Mouse (Mus musculus): ENCODE measurements around the gene Slc35g2. TPM values are rescaled to one million over a fixed set of nuclear protein-coding genes. Genes with fewer than 3 reads are reported as not detected.

Slc35g2 gene
- total and polyA plus RNA-seq, 2 experiments from 2014 or later, result 12.0 to 16.1 TPM

DNA sequence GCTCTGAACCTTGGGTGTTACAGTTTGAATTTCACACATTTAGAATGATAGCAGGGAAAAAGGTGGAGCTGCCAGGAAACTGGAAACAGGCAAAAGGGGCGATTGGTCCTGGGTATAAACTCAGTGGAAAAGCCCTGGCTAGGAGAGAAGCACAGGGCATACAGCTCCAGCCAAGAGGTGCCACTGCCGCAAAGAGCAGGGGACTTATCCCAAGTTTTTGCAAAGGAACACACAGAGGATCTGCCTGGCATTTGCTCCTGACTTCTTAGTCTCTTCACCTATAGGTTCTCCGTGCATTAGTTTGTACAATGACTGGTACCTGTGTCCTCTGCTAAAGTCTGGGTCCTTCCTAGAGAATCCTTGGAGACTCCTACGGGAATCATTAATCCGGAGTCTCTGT lies 32.3 kb upstream of the Slc35g2 start:
- no peak overlapping the region for H3K9ac ChIP-seq (replicated peaks; ENCODE audit: low read depth, low read length)
- no peak overlapping the region for H3K4me3 ChIP-seq (ENCODE audit: low read depth, low read length)
- DNase-seq (ENCODE audit: low spot score), result no peak
- no peak overlapping the region for H3K4me2 ChIP-seq (ENCODE audit: low read depth, low read length)
- no peak for TF ChIP-seq EP300 (IDR thresholded peaks at IDR 0.05; ENCODE audit: low read depth)
- no peak for TF ChIP-seq CTCF (IDR thresholded peaks at IDR 0.05; ENCODE audit: low read depth)
- no peak for ATAC-seq (ENCODE audit: insufficient read depth, low read depth)
- peaks cover 9% of the 10 kb centered on the region; the same call in 1 of the 2 replicates for H3K4me1 ChIP-seq (ENCODE audit: control insufficient read depth, insufficient read depth)
- H3K9me3 ChIP-seq (replicated peaks; ENCODE audit: control insufficient read depth, low read length), result no peaks in the 10 kb centered on the region
- 65% methylated on average over 5 of the region's 5 CpGs for WGBS
- no peak overlapping the region for H3K27ac ChIP-seq (ENCODE audit: low read depth)
- no peaks in the 10 kb centered on the region for H3K27me3 ChIP-seq (ENCODE audit: control insufficient read depth, insufficient read depth, low read length)
- H3K36me3 ChIP-seq (replicated peaks; ENCODE audit: control insufficient read depth, insufficient read depth, low read length), result no peaks in the 10 kb centered on the region

GRCm38 (mm10) chr9:100602130-100602529 lies 31.2 kb upstream of the Slc35g2 start:
- Histone ChIP-seq H3K27ac (ENCODE audit: low read depth) (no peak overlapping the region), H3K4me3 (ENCODE audit: low read depth, low read length) (no peak overlapping the region), H3K36me3 (replicated peaks; ENCODE audit: control insufficient read depth, insufficient read depth, low read length) (no peaks in the 10 kb centered on the region), H3K9ac (replicated peaks; ENCODE audit: low read depth, low read length) (no peak overlapping the region), H3K4me2 (ENCODE audit: low read depth, low read length) (no peak overlapping the region), H3K9me3 (replicated peaks; ENCODE audit: control insufficient read depth, low read length) (no peaks in the 10 kb centered on the region), H3K27me3 (ENCODE audit: control insufficient read depth, insufficient read depth, low read length) (no peaks in the 10 kb centered on the region), H3K4me1 (ENCODE audit: control insufficient read depth, insufficient read depth) (peaks cover 9% of the 10 kb centered on the region; the same call in 1 of the 2 replicates)
- whole genome bisulfite sequencing, result 84% methylated on average over 1 of the region's 1 CpGs
- no peak for DNase-seq (ENCODE audit: low spot score)
- TF ChIP-seq EP300 (IDR thresholded peaks at IDR 0.05; ENCODE audit: low read depth), result no peak
- no peak for TF ChIP-seq CTCF (IDR thresholded peaks at IDR 0.05; ENCODE audit: low read depth)
- ATAC-seq (ENCODE audit: insufficient read depth, low read depth), result no peak

- no peaks in the 10 kb centered on the region for H3K27me3 ChIP-seq (ENCODE audit: control insufficient read depth, insufficient read depth, low read length)
- 74% methylated on average over 3 of the region's 3 CpGs for WGBS
- H3K36me3 ChIP-seq (replicated peaks; ENCODE audit: control insufficient read depth, insufficient read depth, low read length), result no peaks in the 10 kb centered on the region
- no peak overlapping the region for H3K27ac ChIP-seq (ENCODE audit: low read depth)
- TF ChIP-seq CTCF (IDR thresholded peaks at IDR 0.05; ENCODE audit: low read depth) (no peak), EP300 (IDR thresholded peaks at IDR 0.05; ENCODE audit: low read depth) (no peak)
- H3K4me3 ChIP-seq (ENCODE audit: low read depth, low read length), result no peak overlapping the region
- peaks cover 9% of the 10 kb centered on the region; the same call in 1 of the 2 replicates for H3K4me1 ChIP-seq (ENCODE audit: control insufficient read depth, insufficient read depth)
- no peak overlapping the region for H3K9ac ChIP-seq (replicated peaks; ENCODE audit: low read depth, low read length)
- no peaks in the 10 kb centered on the region for H3K9me3 ChIP-seq (replicated peaks; ENCODE audit: control insufficient read depth, low read length)
- ATAC-seq (ENCODE audit: insufficient read depth, low read depth) (no peak), DNase-seq (ENCODE audit: low spot score) (no peak)
- no peak overlapping the region for H3K4me2 ChIP-seq (ENCODE audit: low read depth, low read length)
Observed at GRCm38 (mm10) chr9:100599761-100600328, 29.0 kb upstream of the Slc35g2 start.

GRCm38 (mm10) chr9:100597546-100597945 lies 26.7 kb upstream of the Slc35g2 start, which contains the start of gene Stag1:
TSS of gene Stag1 (plus strand) at chr9:100597798.
- Histone ChIP-seq H3K4me1 (ENCODE audit: control insufficient read depth, insufficient read depth) (peaks cover 15% of the 10 kb centered on the region; the same call in 1 of the 2 replicates), H3K9me3 (replicated peaks; ENCODE audit: control insufficient read depth, low read length) (no peaks in the 10 kb centered on the region)

GRCm38 (mm10) chr9:100596317-100596716 lies 25.4 kb upstream of the Slc35g2 start:
- TF ChIP-seq EP300 (IDR thresholded peaks at IDR 0.05; ENCODE audit: low read depth) (no peak), CTCF (IDR thresholded peaks at IDR 0.05; ENCODE audit: low read depth) (no peak)
- H3K27me3 ChIP-seq (ENCODE audit: control insufficient read depth, insufficient read depth, low read length), result no peaks in the 10 kb centered on the region
- ATAC-seq (ENCODE audit: insufficient read depth, low read depth) (no peak), DNase-seq (ENCODE audit: low spot score) (no peak)
- no peak overlapping the region for H3K4me2 ChIP-seq (ENCODE audit: low read depth, low read length)
- H3K4me3 ChIP-seq (ENCODE audit: low read depth, low read length), result no peak overlapping the region
- H3K27ac ChIP-seq (ENCODE audit: low read depth), result no peak overlapping the region
- WGBS, result 84% methylated on average over 8 of the region's 8 CpGs
- H3K4me1 ChIP-seq (ENCODE audit: control insufficient read depth, insufficient read depth), result peaks cover 15% of the 10 kb centered on the region; the same call in 1 of the 2 replicates
- H3K9me3 ChIP-seq (replicated peaks; ENCODE audit: control insufficient read depth, low read length), result no peaks in the 10 kb centered on the region
- H3K9ac ChIP-seq (replicated peaks; ENCODE audit: low read depth, low read length), result no peak overlapping the region
- H3K36me3 ChIP-seq (replicated peaks; ENCODE audit: control insufficient read depth, insufficient read depth, low read length), result no peaks in the 10 kb centered on the region

More at GRCm38 (mm10) chr9:100597546-100597945, 26.7 kb upstream of the Slc35g2 start, which contains the start of gene Stag1:
- no peak within 1 kb of the TSS for H3K9ac ChIP-seq (replicated peaks; ENCODE audit: low read depth, low read length)
- TF ChIP-seq EP300 (IDR thresholded peaks at IDR 0.05; ENCODE audit: low read depth) (no peak), CTCF (IDR thresholded peaks at IDR 0.05; ENCODE audit: low read depth) (no peak)
- DNase-seq (ENCODE audit: low spot score) (no peak), ATAC-seq (ENCODE audit: insufficient read depth, low read depth) (no peak)
- no peaks in the 10 kb centered on the region for H3K36me3 ChIP-seq (replicated peaks; ENCODE audit: control insufficient read depth, insufficient read depth, low read length)
- no peak within 1 kb of the TSS for H3K27ac ChIP-seq (ENCODE audit: low read depth)
- 85% methylated on average over 8 of the region's 8 CpGs for WGBS
- H3K27me3 ChIP-seq (ENCODE audit: control insufficient read depth, insufficient read depth, low read length), result no peaks in the 10 kb centered on the region
- H3K4me3 ChIP-seq (ENCODE audit: low read depth, low read length), result no peak within 1 kb of the TSS
- no peak within 1 kb of the TSS for H3K4me2 ChIP-seq (ENCODE audit: low read depth, low read length)

- no peaks in the 10 kb centered on the region for H3K9me3 ChIP-seq (replicated peaks; ENCODE audit: control insufficient read depth, low read length)
- ATAC-seq (ENCODE audit: insufficient read depth, low read depth) (no peak), DNase-seq (ENCODE audit: low spot score) (no peak)
- H3K36me3 ChIP-seq (replicated peaks; ENCODE audit: control insufficient read depth, insufficient read depth, low read length), result no peaks in the 10 kb centered on the region
- no peak overlapping the region for H3K4me3 ChIP-seq (ENCODE audit: low read depth, low read length)
- H3K27me3 ChIP-seq (ENCODE audit: control insufficient read depth, insufficient read depth, low read length), result no peaks in the 10 kb centered on the region
- TF ChIP-seq EP300 (IDR thresholded peaks at IDR 0.05; ENCODE audit: low read depth) (no peak), CTCF (IDR thresholded peaks at IDR 0.05; ENCODE audit: low read depth) (no peak)
- no peak overlapping the region for H3K27ac ChIP-seq (ENCODE audit: low read depth)
- H3K4me2 ChIP-seq (ENCODE audit: low read depth, low read length), result no peak overlapping the region
- no peak overlapping the region for H3K9ac ChIP-seq (replicated peaks; ENCODE audit: low read depth, low read length)
- 54% methylated on average over 4 of the region's 4 CpGs for WGBS
- peaks cover 5% of the 10 kb centered on the region; the same call in 1 of the 2 replicates for H3K4me1 ChIP-seq (ENCODE audit: control insufficient read depth, insufficient read depth)
Observed at GRCm38 (mm10) chr9:100590462-100590861, 19.6 kb upstream of the Slc35g2 start.

Measured in heart, postnatal 0 days (tissue).